Mouse (Mus musculus): ENCODE results near the gene Ercc1.
A peak's percentile ranks its signal among the peaks of the same experiment; 100 is the strongest.

Ercc1 gene

GRCm38 (mm10) chr7:19365376-19365775 lies 20.8 kb downstream of the Ercc1 start:
- no peak for DNase-seq (ENCODE audit: extremely low read depth, low read depth)

GRCm38 (mm10) chr7:19368380-19368779 lies 23.8 kb downstream of the Ercc1 start:
- no peak for DNase-seq (ENCODE audit: extremely low read depth, low read depth)

- DNase-seq (ENCODE audit: extremely low read depth, low read depth): no peak
These were observed 25.3 kb downstream of the Ercc1 start for GRCm38 (mm10) chr7:19369823-19370425.

- DNase-seq (ENCODE audit: extremely low read depth, low read depth): no peak
These were observed 28.8 kb downstream of the Ercc1 start for GRCm38 (mm10) chr7:19373367-19373766.

DNA sequence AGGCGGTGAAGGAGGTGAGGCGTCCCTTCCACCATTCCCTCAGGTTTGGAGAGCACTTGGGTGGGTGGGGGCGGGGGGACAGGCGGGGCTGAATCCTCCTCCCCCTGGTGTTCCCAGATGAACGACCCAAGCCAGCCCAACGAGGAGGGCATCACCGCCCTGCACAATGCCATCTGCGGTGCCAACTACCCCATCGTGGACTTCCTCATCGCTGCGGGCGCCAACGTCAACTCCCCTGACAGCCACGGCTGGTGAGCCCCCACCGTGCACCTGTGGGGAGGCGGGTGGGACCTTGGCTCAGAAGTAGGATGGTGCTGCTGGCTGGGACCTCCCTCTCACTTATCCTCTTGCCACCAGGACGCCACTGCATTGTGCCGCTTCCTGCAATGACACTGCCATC lies 30.8 kb downstream of the Ercc1 start:
- no peak for DNase-seq (ENCODE audit: extremely low read depth, low read depth)

GRCm38 (mm10) chr7:19376019-19376418 lies 31.4 kb downstream of the Ercc1 start:
- no peak for DNase-seq (ENCODE audit: extremely low read depth, low read depth)

DNA sequence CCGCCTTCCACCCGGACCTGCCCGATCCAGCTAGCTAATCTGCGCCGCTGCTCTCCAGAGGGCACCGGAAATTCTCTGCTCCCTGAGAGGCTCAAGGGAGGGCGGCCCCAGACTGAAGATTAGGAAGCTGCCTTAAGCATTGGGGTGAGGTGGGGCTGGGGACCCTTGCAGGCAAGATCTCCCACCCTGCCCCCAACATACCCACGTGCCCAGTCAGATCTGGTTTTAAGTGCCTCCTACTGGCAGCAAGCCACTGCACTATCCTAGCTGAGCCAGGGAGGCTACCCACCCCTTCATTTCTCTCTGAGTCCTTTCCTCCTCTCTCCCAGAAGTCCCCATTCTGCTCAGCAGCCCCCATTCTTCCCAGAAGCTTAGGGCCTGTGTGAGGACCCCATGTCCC lies 33.5 kb downstream of the Ercc1 start:
- no peak for DNase-seq (ENCODE audit: extremely low read depth, low read depth)

DNA sequence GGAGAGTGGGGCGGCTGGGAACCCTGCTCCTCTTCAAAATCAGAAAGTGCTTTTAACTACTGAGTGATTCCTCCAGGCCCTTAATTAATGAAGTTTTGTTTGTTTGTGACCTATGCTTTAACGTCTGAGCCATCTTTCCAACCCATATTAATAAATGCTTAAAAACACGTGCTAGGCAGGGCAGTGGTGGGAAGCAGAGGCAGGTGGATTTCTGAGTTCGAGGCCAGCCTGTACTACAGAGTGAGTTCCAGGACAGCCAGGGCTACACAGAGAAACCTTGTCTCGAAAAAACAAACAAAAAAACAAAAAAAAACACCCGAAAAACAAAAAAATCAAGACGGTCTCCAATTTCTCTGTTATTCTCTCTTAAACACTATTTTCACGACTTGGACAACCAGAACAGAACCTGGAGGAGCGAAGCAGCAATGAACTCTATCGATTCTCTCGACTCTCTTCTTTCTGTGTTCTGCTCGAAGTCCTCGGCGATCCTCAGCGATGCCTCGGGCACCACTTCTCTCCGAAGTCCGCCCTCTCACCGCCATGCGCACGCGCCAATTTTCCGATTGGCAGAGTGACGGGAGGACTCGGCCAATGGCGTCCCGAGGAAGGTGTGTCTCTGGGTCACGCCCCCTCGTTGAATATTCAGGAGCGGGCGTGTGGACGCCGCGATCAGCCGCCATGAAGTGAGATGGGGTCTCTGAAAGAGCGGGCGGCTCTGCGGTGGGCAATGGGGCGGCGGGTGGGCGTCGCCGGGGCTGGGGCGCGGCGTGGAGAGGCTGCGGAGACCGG lies 37.0 kb downstream of the Ercc1 start, which contains the start of gene Ercc2:
TSS of gene Ercc2 (plus strand) at position 634 of the 789 bp plus-strand sequence.
- peak; percentile 95 for DNase-seq (ENCODE audit: extremely low read depth, low read depth)

GRCm38 (mm10) chr7:19382166-19382541 lies 37.6 kb downstream of the Ercc1 start:
- DNase-seq (ENCODE audit: extremely low read depth, low read depth): no peak

GRCm38 (mm10) chr7:19383708-19384107 lies 39.1 kb downstream of the Ercc1 start:
- no peak for DNase-seq (ENCODE audit: extremely low read depth, low read depth)

DNA sequence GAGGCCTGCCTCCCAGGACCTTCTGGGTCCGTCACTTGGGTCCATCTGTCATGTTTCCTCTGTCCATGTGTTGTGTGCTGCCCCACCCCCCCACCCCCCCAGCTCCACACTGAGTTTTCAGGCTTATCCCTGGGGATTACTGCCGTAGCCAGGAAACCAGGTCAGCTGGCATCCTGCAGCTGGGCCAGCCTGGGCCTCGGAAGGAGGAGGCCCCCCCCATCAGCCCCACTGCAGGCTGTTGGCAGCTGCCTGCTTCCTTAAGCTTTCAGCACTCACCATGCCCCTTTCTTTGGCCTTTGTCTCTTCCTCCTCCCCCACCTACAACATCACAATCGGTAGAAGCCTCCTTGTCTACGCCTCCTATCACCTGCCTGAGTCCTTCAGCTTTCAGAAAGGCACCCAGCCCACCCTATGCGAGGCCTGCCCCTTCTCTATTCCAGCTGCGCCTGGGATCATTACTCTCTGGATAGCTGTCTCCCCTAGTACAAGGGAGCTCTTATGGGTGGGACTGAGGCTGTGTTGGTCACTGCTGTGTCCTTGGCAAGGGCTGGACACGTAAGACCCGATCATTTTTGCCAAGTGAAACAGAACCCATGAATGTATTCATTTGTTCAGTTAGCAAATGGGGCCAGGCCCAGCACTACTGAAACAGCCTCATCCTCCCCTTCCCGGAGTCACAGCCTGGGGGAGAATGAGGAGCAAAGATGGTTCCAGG lies 44.3 kb downstream of the Ercc1 start:
- no peak for DNase-seq (ENCODE audit: extremely low read depth, low read depth)

DNA sequence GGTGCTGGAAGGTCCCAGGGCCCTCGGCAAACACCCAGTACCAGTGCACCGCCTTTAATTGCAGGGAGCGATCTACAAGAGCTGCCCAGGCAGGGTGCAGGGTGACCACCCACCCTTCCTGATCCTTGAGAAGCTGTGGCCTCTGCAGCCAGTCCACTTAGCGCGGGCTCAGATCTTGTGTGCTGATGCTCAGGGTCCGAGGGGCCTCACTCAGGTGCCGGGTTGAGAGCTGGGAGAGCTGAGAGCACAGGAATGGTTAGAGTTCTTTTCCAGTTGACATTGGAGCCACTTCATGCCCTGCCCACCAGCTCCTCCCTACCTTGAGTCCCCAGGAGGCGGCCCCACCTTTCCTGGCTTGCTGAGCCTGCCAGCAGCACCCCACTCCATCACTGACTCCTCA lies 49.9 kb downstream of the Ercc1 start:
- DNase-seq (ENCODE audit: extremely low read depth, low read depth): no peak

- DNase-seq (ENCODE audit: extremely low read depth, low read depth): no peak
These were observed 55.1 kb downstream of the Ercc1 start for GRCm38 (mm10) chr7:19399496-19400280.

- no peak for DNase-seq (ENCODE audit: extremely low read depth, low read depth)
These were observed 56.4 kb downstream of the Ercc1 start for GRCm38 (mm10) chr7:19400946-19401345.

DNA sequence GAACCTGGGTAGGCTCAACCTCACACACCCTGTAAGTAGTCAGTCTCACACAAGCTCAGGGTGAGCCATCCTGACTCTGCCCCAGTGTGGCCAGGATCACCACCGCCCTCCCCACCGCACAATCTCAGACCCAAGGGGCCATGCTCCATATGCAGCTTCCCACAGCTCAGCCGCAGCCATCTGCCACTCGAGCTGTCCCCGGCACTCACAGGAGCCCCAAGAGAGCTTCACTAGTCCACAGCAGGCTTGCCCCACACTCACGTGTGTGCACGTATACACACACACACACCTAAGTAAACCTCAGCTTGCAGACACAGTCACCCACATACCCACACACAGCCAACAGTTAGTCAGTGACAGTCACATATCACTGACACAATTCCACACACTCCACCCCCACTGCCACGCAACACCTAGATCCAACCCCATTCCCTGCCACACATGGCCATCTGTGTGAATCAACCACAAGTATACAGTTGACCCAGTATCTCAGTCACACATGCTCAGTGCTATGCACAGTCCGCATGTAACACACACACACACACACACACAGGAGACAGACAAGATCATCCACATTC lies 58.0 kb downstream of the Ercc1 start:
- DNase-seq (ENCODE audit: extremely low read depth, low read depth): no peak

GRCm38 (mm10) chr7:19403731-19404296 lies 59.2 kb downstream of the Ercc1 start, which contains the start of gene Klc3:
Gene Klc3 (minus strand): TSS chr7:19404104.
- DNase-seq (ENCODE audit: extremely low read depth, low read depth): peak; percentile 45

DNA sequence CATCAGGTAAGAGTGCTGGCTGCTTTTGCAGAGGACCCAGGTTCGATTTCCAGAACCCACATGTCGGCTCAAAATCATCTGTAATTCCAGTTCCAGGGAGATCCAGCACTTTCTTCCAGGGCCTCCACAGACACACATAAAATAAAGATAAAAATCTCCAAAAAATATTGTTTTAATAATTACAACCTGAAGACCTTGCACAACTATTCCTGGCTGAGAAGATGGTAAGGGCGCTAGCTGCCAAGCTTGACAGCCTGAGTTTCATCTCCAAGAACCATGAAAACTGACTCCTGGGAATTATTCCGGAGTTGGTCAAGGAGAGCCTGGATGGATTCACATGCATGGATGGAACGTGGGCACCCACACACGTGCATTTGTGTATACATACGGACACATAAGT lies 59.9 kb downstream of the Ercc1 start, which contains the start of gene Ckm:
TSS of gene Ckm (plus strand) at position 301 of the 400 bp plus-strand sequence.
- DNase-seq (ENCODE audit: extremely low read depth, low read depth): no peak

DNA sequence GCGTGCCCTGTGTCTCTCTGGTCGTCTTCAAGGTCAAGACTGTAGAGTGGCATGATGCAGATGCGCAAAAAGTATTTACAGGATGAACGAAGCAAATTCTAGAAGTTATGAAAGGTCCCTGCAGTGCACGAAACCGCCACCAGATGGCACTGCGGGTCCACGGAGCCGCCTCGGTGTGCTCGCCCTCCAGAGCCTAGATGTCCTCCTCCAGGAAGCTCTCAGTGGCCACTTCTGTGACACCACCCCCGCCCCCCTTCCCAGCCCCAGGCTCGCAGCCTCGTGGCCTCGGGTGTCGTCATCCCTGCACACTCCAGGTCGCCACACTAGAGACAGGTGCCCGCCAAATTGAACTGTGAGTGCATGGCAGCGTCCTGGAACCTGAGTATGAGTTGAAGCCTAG lies 60.8 kb downstream of the Ercc1 start:
- DNase-seq (ENCODE audit: extremely low read depth, low read depth): peak; percentile 57
